Mouse (Mus musculus) heart, embryonic 11.5 days (tissue): ENCODE results near the gene Pnpla5. TPM values are rescaled to one million over a fixed set of nuclear protein-coding genes. Genes with fewer than 3 reads are reported as not detected.

Experiments used
- ATAC-seq: fragments of 200-750 bp; cut with Nextera tagmentation; replicated peaks from 2 replicates; pipeline ENCODE4 v1.8.0; 2017; ENCODE audit warnings: moderate library complexity; ENCODE audit not compliant: insufficient number of reproducible peaks, low FRiP score, low TSS enrichment
- H3K27ac ChIP-seq: fragments of 300-500 bp; sonication (generic); 2 replicates; pipeline ENCODE4 v1.5.1; 2014; ENCODE audit warnings: mild to moderate bottlenecking, low read depth, low read length
- H3K27me3 ChIP-seq: fragments of 300-500 bp; sonication (generic); 2 replicates; pipeline ENCODE4 v1.6.1; 2014; ENCODE audit warnings: mild to moderate bottlenecking, low read length, mixed read lengths; ENCODE audit not compliant: control insufficient read depth, insufficient read depth
- H3K36me3 ChIP-seq: fragments of 300-500 bp; sonication (generic); 2 replicates; pipeline ENCODE4 v1.6.1; 2014; ENCODE audit warnings: mild to moderate bottlenecking, low read length, moderate library complexity, mixed read lengths; ENCODE audit not compliant: control insufficient read depth, insufficient read depth
- H3K4me1 ChIP-seq: fragments of 300-500 bp; sonication (generic); 2 replicates; pipeline ENCODE4 v1.6.1; 2014; ENCODE audit warnings: low read length; ENCODE audit not compliant: control insufficient read depth, insufficient read depth
- H3K4me2 ChIP-seq: fragments of 300-500 bp; sonication (generic); 2 replicates; pipeline ENCODE4 v1.6.1; 2014; ENCODE audit warnings: mild to moderate bottlenecking, moderate library complexity
- H3K4me3 ChIP-seq: fragments of 300-500 bp; sonication (generic); 2 replicates; pipeline ENCODE4 v1.5.1; 2014; ENCODE audit warnings: low read depth, low read length
- H3K9ac ChIP-seq: fragments of 300-500 bp; sonication (generic); 2 replicates; pipeline ENCODE4 v1.6.1; 2014; ENCODE audit warnings: mild to moderate bottlenecking, low read depth, low read length, moderate library complexity
- H3K9me3 ChIP-seq: fragments of 300-500 bp; sonication (generic); replicated peaks from 2 replicates; pipeline ENCODE4 v1.6.1; 2016; ENCODE audit warnings: low read length; ENCODE audit not compliant: control insufficient read depth
- WGBS: fragments of 180-500 bp; shearing (Covaris S2); extraction: QIAGEN DNeasy Blood & Tissue Kit; methylation state at CpG from one replicate; pipeline ENCODE4 v1.1.7; 2014; ENCODE audit not compliant: insufficient replicate concordance; 5-methylcytosine and 5-hydroxymethylcytosine counted together
- polyA plus RNA-seq: library from polyadenylated mRNA; unstranded; fragments of >200 nt; fragmentation: Nextera tagmentation; extraction: Ambion mirVana; gene quantifications from 2 replicates; pipeline ENCODE4 v1.2.1, GENCODE M21; 2014

Pnpla5 gene
- polyA plus RNA-seq, 1 experiment from 2014 or later = not detected

DNA sequence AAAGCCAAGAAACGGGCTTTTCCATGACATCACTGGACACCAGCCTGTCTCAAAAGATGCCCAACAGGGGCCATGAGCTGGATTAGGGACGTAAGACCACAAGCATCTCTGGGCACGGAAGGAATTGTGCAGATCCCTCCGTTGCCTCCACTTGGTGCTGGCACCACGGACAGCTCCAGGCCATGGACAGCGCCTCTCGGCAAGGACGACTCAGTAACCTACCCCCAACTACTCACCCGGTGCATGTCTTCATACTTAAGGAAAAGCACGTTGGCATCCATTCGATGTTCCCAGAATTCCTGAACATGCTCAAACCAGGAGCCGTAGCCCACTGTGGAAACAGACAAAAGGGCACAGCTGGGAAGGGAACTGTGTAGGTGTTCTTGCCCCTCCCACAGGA lies 36.6 kb downstream of the Pnpla5 start:
- no peak overlapping the region for H3K4me2 ChIP-seq
- no peaks in the 10 kb centered on the region for H3K9me3 ChIP-seq
- H3K36me3 ChIP-seq = no peaks in the 10 kb centered on the region
- H3K27ac ChIP-seq = no peak overlapping the region
- no peak for ATAC-seq
- H3K4me3 ChIP-seq = no peak overlapping the region
- H3K9ac ChIP-seq = no peak overlapping the region
- 25% methylated on average over 12 of the region's 12 CpGs for WGBS
- H3K4me1 ChIP-seq = no peaks in the 10 kb centered on the region
- peaks cover 3% of the 10 kb centered on the region; the same call in 1 of the 2 replicates for H3K27me3 ChIP-seq

DNA sequence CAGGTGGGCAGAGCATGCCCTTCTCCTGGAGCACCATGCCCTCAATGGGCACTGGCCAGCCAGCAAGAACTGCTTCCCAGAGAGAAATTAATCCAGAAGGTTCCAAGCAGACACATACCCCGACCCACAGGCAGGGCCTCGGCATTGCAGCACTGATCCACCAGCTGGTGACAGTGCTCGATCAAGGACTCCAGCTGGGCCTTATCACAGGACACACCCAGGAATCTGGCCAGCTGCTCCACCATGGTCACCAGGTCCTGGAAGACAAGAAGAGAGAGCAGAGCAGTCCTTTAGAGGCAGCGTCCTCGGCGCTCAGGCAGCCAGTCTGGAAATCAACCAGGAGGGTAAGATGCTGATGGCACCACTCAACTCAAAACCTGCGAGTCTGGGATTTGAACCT lies 42.9 kb downstream of the Pnpla5 start:
- Histone ChIP-seq H3K9me3 (no peaks in the 10 kb centered on the region), H3K4me2 (no peak overlapping the region), H3K4me1 (no peaks in the 10 kb centered on the region), H3K36me3 (no peaks in the 10 kb centered on the region), H3K9ac (no peak overlapping the region), H3K27me3 (peaks cover 9% of the 10 kb centered on the region), H3K4me3 (no peak overlapping the region), H3K27ac (no peak overlapping the region)
- WGBS = 31% methylated on average over 7 of the region's 7 CpGs
- no peak for ATAC-seq

DNA sequence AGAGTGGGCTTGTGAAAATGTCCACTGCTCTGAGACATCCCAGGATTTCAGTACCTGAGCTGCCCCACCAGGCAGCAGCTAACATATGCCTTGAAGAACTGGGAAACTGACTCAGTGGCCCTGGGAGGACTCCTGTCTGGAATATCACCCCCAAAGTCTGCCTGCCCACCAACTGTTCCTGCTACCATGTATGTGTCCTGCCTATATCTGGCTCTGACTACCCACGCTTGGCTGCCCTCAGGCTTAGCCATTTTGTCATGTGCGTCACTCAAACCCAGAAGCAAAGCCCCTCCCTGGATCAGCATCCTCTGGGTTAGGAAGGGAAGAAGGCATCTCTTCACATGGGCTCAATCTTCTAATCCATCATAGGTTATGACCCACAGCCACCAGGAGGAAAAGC lies 43.5 kb downstream of the Pnpla5 start:
- Histone ChIP-seq H3K9ac (no peak overlapping the region), H3K27ac (no peak overlapping the region), H3K4me2 (no peak overlapping the region), H3K36me3 (no peaks in the 10 kb centered on the region), H3K9me3 (no peaks in the 10 kb centered on the region), H3K27me3 (peaks cover 14% of the 10 kb centered on the region), H3K4me3 (no peak overlapping the region), H3K4me1 (no peaks in the 10 kb centered on the region)
- WGBS = 77% methylated on average over 2 of the region's 2 CpGs
- no peak for ATAC-seq

DNA sequence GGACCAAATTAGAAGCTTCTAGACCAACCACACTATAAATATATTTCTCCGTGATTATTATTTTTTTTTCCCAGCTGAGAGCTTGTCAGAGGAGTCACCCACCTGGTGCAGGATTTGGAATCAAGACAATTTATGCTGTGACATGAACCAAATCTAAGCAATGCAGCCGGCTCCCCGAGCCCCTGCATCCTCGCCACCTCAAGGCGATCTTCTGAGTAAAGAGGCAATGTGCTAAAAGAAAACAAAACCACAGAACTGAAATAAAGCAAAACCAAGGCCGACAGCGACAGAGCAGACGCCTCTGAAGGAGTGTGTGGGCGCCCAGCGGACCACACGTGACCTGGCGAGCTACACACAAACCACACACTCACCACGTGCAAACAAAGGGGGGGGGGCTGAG lies 44.3 kb downstream of the Pnpla5 start:
- 77% methylated on average over 13 of the region's 13 CpGs for WGBS

DNA sequence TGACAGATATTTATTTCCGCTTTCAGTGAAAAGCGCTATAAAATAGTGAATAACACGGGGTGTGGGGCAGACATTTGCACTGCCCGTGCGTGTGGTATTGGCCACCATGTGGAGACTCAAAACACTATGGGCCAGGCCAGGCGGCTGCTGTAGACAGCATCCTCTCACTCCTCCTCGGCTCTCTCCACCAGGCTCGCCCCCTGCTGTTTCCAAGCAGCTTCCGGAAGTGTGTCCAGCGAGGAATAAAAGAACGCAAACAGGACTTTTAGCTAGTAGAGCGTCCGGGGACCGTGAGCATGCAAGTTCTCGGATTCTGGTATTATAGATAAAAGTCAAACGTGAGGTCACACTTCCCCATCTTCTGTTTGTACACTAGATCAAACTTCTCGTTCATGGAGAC lies 45.8 kb downstream of the Pnpla5 start:
- Histone ChIP-seq H3K4me2 (no peak overlapping the region), H3K4me3 (no peak overlapping the region), H3K9ac (no peak overlapping the region), H3K36me3 (no peaks in the 10 kb centered on the region), H3K27me3 (peaks cover 29% of the 10 kb centered on the region), H3K9me3 (no peaks in the 10 kb centered on the region), H3K4me1 (no peaks in the 10 kb centered on the region), H3K27ac (no peak overlapping the region)
- 60% methylated on average over 17 of the region's 17 CpGs for WGBS
- no peak for ATAC-seq

More for the DNA sequence above, 44.3 kb downstream of the Pnpla5 start:
- Histone ChIP-seq H3K36me3 (no peaks in the 10 kb centered on the region), H3K9ac (no peak overlapping the region), H3K4me1 (no peaks in the 10 kb centered on the region), H3K9me3 (no peaks in the 10 kb centered on the region), H3K4me2 (no peak overlapping the region), H3K4me3 (no peak overlapping the region), H3K27me3 (peaks cover 19% of the 10 kb centered on the region), H3K27ac (no peak overlapping the region)
- ATAC-seq = no peak

DNA sequence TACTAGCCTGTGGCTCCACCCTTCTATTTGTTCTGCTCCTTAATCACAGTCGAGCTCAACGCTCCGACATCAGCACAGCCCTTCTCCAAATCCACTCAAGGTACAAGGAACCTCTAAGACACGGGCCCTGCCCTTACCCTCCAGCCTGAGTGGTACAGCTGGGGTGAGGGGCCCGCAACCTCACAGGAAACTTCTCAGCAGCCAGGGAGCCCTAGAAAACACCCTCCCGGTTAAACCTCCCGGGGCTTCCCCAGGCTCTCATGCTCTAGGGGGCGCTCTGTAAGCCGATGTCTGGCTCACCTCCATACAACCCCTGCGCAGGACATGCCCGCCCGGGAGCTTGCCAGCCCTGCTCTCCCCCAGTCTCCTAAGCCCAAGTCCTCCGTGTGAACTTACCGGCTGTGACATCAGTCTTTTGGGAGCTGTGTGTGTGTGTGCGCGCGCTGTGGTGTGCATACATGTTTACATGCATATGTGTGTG lies 48.2 kb downstream of the Pnpla5 start:
- H3K36me3 ChIP-seq = no peaks in the 10 kb centered on the region
- H3K4me2 ChIP-seq = no peak overlapping the region
- no peak for ATAC-seq
- no peak overlapping the region for H3K9ac ChIP-seq
- WGBS = 17% methylated on average over 17 of the region's 17 CpGs
- H3K9me3 ChIP-seq = no peaks in the 10 kb centered on the region
- H3K27ac ChIP-seq = no peak overlapping the region
- H3K27me3 ChIP-seq = peaks cover 50% of the 10 kb centered on the region
- H3K4me1 ChIP-seq = no peaks in the 10 kb centered on the region
- H3K4me3 ChIP-seq = no peak overlapping the region

DNA sequence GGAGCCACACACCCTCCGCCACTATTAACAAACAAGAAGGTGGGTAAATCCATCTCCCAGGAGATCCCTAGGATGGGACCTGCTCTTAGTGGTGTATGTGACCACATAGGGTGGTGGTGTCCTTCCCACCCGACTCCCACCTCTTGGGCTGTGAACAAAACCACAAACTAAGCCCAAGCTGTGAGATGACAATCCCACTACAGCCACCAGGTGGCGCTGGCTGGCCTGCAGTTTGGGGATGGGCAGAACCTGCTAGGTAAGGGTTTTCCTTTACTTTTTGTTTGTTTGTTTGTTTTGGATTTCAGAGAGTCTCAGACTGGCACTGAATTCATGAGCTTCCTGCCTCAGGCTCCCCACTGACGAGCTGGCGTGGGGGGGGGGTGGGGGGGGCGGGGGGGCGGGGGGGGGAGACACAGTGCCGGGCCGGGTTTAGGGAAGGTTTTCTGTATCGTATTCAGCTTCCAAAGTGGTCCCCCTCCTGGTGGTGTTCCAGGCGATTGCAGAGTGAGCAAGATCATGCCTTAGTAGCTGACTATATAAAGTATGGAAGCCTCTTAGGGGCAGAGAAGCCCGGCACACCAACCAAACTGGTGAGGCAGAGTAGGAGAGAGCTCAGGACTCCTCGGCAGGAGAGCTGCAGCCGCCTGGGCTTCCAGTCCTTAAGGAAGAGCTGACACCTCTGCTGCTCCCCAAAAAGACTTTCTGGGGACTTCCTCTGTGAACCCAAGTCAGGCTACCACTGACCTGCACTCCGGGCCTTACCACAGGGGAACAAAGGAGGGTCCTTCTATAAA lies 48.9 kb downstream of the Pnpla5 start:
- no peak overlapping the region for H3K4me2 ChIP-seq
- H3K27ac ChIP-seq = no peak overlapping the region
- H3K27me3 ChIP-seq = peaks cover 49% of the 10 kb centered on the region
- 15% methylated on average over 14 of the region's 15 CpGs for WGBS
- no peaks in the 10 kb centered on the region for H3K4me1 ChIP-seq
- H3K36me3 ChIP-seq = no peaks in the 10 kb centered on the region
- no peak for ATAC-seq
- no peaks in the 10 kb centered on the region for H3K9me3 ChIP-seq
- H3K9ac ChIP-seq = no peak overlapping the region
- no peak overlapping the region for H3K4me3 ChIP-seq

DNA sequence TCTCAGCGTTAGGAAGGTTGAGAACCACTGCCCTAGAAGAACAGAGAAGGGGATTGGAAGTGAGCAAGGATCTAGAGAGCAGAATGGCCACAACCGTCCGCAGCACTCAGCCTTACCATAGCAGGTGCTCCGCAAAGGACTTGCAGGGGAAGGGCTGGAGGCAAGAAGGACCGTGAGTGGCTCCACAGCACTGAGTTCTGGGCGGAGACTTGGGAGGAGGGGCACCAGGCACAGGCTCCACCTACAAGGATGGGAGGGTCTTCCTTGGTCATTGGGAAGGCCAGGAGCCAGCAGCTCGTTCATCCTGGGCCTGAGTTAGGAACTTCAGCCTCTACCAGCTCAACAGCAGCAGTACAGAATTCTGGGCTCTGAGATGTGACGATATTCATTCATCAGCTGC lies 49.9 kb downstream of the Pnpla5 start:
- no peak for ATAC-seq
- no peak overlapping the region for H3K4me2 ChIP-seq
- H3K9me3 ChIP-seq = no peaks in the 10 kb centered on the region
- no peak overlapping the region for H3K27ac ChIP-seq
- H3K27me3 ChIP-seq = peaks cover 56% of the 10 kb centered on the region
- no peak overlapping the region for H3K4me3 ChIP-seq
- no peaks in the 10 kb centered on the region for H3K4me1 ChIP-seq
- WGBS = 24% methylated on average over 8 of the region's 8 CpGs
- no peaks in the 10 kb centered on the region for H3K36me3 ChIP-seq
- no peak overlapping the region for H3K9ac ChIP-seq

DNA sequence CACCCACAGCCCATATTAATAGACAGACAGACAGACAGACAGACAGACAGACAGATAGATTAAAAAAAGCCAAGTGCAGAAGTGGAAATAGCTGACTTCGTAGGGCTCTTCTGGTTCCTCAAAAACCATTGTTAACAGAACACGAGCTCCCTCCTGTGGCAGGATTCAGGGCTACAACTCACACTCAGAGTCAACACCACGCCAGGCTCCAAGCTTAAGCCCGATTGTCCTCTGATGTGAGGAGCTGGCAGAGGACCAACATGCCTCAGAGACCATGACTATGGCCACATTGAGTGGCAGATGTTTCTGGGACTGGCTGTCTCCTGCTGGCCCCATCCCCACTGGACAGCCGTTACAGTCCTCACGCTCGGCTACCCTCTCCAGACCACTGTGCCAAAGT lies 50.7 kb downstream of the Pnpla5 start:
- Histone ChIP-seq H3K27ac (no peak overlapping the region), H3K4me3 (no peak overlapping the region), H3K9ac (no peak overlapping the region), H3K4me1 (no peaks in the 10 kb centered on the region), H3K27me3 (peaks cover 62% of the 10 kb centered on the region), H3K9me3 (no peaks in the 10 kb centered on the region), H3K36me3 (no peaks in the 10 kb centered on the region), H3K4me2 (no peak overlapping the region)
- no peak for ATAC-seq
- 32% methylated on average over 7 of the region's 7 CpGs for WGBS
